In genomic region chr4:117570964-117571363, GRCm38 (mm10) we compare ENCODE assay signal across 26 mouse cellular contexts. TPM values are rescaled to one million over a fixed set of nuclear protein-coding genes. Genes with fewer than 3 reads are reported as not detected.
DNase-seq lines count a peak whose midpoint lies in the region; ATAC-seq lines count a peak whose summit lies in the region.
"Had no signal": no experiment of that assay in that cellular context is flagged by ENCODE, and none has a peak within 500 bp of the region (broad histone marks: within the 10 kb centered on the region; RNA-seq: fewer than 3 reads in every experiment).

No protein-coding gene starts in this region.

- H3K9me3 ChIP-seq in heart, embryonic 10.5 days, result no peaks in the 10 kb centered on the region
- no peaks in the 10 kb centered on the region for H3K9me3 ChIP-seq in heart, embryonic 13.5 days
- H3K9me3 ChIP-seq: embryonic facial prominence, embryonic 15.5 days; hindbrain, embryonic 12.5 days; limb, embryonic 13.5 days; liver, embryonic 12.5 days; midbrain, embryonic 12.5 days; neural tube, embryonic 13.5 days had no signal

- intact Hi-C loops in heart, postnatal 25 days (cut with DNase I), result no loop called here
- intact Hi-C loops in left cerebral cortex, postnatal 14 days (cut with DNase I), result no loop called here

- WGBS in heart, embryonic 10.5 days, result 70% methylated on average over 5 of the region's 5 CpGs
- WGBS in heart, embryonic 13.5 days, result 59% methylated on average over 5 of the region's 5 CpGs

- no peak overlapping the region for H3K9ac ChIP-seq in heart, embryonic 13.5 days
- H3K9ac ChIP-seq: embryonic facial prominence, embryonic 15.5 days; hindbrain, embryonic 12.5 days; limb, embryonic 13.5 days; liver, embryonic 12.5 days; midbrain, embryonic 12.5 days; neural tube, embryonic 13.5 days had no signal

- no peak overlapping the region for H3K4me3 ChIP-seq in heart, embryonic 10.5 days
- H3K4me3 ChIP-seq in heart, embryonic 13.5 days, result no peak overlapping the region
- H3K4me3 ChIP-seq: embryonic facial prominence, embryonic 15.5 days; heart, adult 2 months; hindbrain, embryonic 12.5 days; limb, embryonic 13.5 days; liver, embryonic 12.5 days; midbrain, embryonic 12.5 days; neural tube, embryonic 13.5 days had no signal

- ATAC-seq in heart, embryonic 13.5 days (ENCODE audit: extremely low read depth, insufficient number of reproducible peaks, low FRiP score, low TSS enrichment), result no peak
- ATAC-seq: forebrain, embryonic 14.5 days; intestine, postnatal 0 days; liver, embryonic 12.5 days had no signal

- no peaks in the 10 kb centered on the region for H3K27me3 ChIP-seq in heart, embryonic 10.5 days (ENCODE audit: insufficient read depth, poor library complexity, severe bottlenecking)
- H3K27me3 ChIP-seq in heart, embryonic 13.5 days (replicated peaks), result no peaks in the 10 kb centered on the region
- H3K27me3 ChIP-seq: embryonic facial prominence, embryonic 15.5 days; hindbrain, embryonic 12.5 days; limb, embryonic 13.5 days; liver, embryonic 12.5 days; midbrain, embryonic 12.5 days; neural tube, embryonic 13.5 days had no signal

- H3K27ac ChIP-seq in heart, embryonic 10.5 days, result no peak overlapping the region
- H3K27ac ChIP-seq in heart, embryonic 13.5 days (replicated peaks), result 0 out of 2 replicates have a peak overlapping the region, but pooled peaks have one; percentile 9
- H3K27ac ChIP-seq: embryonic facial prominence, embryonic 15.5 days; heart, adult 2 months; hindbrain, embryonic 12.5 days; limb, embryonic 13.5 days; liver, embryonic 12.5 days; midbrain, embryonic 12.5 days had no signal

- H3K4me2 ChIP-seq in heart, embryonic 13.5 days, result no peak overlapping the region
- H3K4me2 ChIP-seq: embryonic facial prominence, embryonic 15.5 days; hindbrain, embryonic 12.5 days; limb, embryonic 13.5 days; liver, embryonic 12.5 days; midbrain, embryonic 12.5 days; neural tube, embryonic 13.5 days had no signal

- peaks cover 18% of the 10 kb centered on the region for H3K4me1 ChIP-seq in heart, embryonic 10.5 days
- H3K4me1 ChIP-seq in heart, embryonic 13.5 days, result peaks cover 35% of the 10 kb centered on the region
- H3K4me1 ChIP-seq: liver, embryonic 12.5 days had no signal

- DNase-seq in heart, adult 9 months (ENCODE audit: low spot score in 2 of 2), result peak; percentile 31 to 57
- no peak for DNase-seq in heart, embryonic 10.5 days (ENCODE audit: low spot score)
- peak; percentile 52 for DNase-seq in brain, adult 2 months (ENCODE audit: low read depth, low spot score)
- peak; percentile 6 for DNase-seq in heart, postnatal 25 days (ENCODE audit: low spot score)
- no peak for DNase-seq in ovary, postnatal 10 days (ENCODE audit: low spot score)
- DNase-seq in left cerebral cortex, postnatal 14 days (ENCODE audit: low spot score in 2 of 2), result no peak
- DNase-seq: adrenal gland, adult 8-10 months; B cell, adult 2 months; cerebellum, adult 18-20 months; cerebellum, postnatal 36 days; gastrocnemius, postnatal 10 days; kidney, postnatal 4 days; lung, adult 18-20 months; lung, postnatal 10 days; thymus, adult 18-20 months; thymus, postnatal 36 days had no signal

- peaks cover 22% of the 10 kb centered on the region; the same call in 1 of the 2 replicates for H3K36me3 ChIP-seq in heart, embryonic 10.5 days
- H3K36me3 ChIP-seq in heart, embryonic 13.5 days, result peaks cover 27% of the 10 kb centered on the region

RNA-seq across cellular contexts. Expression of gene Eri3, which starts 20.8 kb away (rescaled TPM):
- polyA plus RNA-seq in heart, embryonic 10.5 days (2016; fragmentation: Nextera tagmentation; extraction: Ambion mirVana), result 108 and 118 TPM in 2 replicates
- 102 and 108 TPM in 2 replicates for polyA plus RNA-seq in heart, embryonic 13.5 days (2015; fragmentation: Nextera tagmentation; extraction: Ambion mirVana)
- 10 to 100 TPM; 67.7 to 88.3 TPM for total RNA-seq in heart, postnatal 25 days (2021)
- total RNA-seq in left cerebral cortex, postnatal 14 days (2021), result 100 to 1,000 TPM; 229 to 246 TPM

Comparison
In these comparisons a context has a peak if more than half of its experiments do, and no peak if none do; other contexts are left out.
1. DNase-seq: peak in heart, adult 9 months (2 of 2), brain, adult 2 months (single experiment) and heart, postnatal 25 days (single experiment); none in heart, embryonic 10.5 days (single experiment), ovary, postnatal 10 days (single experiment) and left cerebral cortex, postnatal 14 days (0 of 2).